Mouse (Mus musculus) frontal cortex, postnatal 36 days (tissue): ENCODE results near the gene Gal3st2c.
"Not testable (repeated sequence)": the region's sequence is repeated elsewhere in the genome, so short reads cannot be mapped to it uniquely, and the experiment has no call there.

Experiments
- DNase-seq, 2 experiments: peaks; one replicate each; pipeline ENCODE4 v3.0.0; 2022; ENCODE audit warnings: low spot score in 2 of 2

Gene Gal3st2c

GRCm38 (mm10) chr1:93990209-93990608, at the start of gene Gal3st2c:
Gene Gal3st2c, plus strand, starts transcription at chr1:93990509.
- not testable (repeated sequence) for DNase-seq

DNA sequence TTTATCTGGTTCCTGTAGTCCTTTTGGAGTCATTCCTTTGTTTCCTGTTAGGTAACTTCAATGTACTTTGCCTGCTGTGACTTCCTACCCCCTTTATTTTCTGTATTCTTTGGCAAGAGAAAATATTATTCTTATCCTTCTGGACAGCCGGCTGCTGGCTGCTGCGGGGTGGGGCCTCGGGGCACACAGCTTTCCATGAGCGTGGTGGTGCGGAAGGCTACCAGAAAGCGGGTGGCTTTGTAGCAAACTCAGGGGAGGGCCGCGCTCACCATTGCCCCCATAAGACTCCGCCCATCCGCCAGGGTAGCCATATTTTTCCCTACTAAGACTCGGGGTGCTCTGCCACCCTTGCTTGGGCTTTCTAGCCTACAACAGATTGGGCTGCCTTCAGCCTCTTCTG, 41.2 kb upstream of the Gal3st2c start:
- DNase-seq = not testable (repeated sequence)

DNA sequence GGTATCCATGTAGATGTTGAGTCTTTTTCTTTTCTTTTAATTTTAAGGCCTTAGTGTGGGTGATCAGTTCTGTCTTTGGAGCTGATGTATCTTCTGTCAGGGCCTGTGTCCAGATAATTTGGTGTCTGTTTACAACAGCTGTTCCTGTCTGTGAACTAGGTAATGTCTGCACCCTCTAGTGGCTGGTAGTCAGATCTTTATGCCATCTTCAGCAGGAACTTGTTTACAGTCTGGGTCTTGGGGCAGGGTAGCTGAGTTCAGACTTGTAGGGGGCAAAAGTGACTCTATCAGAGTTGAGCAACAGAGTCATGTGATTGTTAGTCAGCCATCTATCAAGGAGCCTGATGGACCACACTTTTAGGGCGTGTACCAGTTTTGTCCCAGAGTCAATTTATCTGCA, 23.8 kb upstream of the Gal3st2c start:
- not testable (repeated sequence) for DNase-seq

DNA sequence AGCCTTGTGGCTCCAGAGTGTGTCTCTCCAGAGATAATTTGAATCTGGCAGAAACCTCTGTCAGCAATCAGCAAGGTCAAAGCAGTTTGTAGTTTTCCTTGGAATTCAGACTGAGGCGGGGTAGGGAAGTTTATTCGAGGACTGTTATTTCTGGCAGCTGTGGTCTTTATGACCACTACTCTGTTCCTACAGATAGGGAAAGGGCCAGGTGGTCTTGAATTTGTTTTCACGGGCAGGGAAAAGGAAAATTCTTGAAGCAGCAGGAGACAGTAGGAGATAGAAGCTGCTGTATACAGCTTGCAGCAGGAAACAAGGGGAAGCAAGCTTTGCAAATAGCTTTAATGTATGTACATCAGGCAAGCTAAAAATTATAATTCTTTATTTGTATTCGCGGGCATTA, 19.9 kb upstream of the Gal3st2c start:
- DNase-seq = not testable (repeated sequence)

DNA sequence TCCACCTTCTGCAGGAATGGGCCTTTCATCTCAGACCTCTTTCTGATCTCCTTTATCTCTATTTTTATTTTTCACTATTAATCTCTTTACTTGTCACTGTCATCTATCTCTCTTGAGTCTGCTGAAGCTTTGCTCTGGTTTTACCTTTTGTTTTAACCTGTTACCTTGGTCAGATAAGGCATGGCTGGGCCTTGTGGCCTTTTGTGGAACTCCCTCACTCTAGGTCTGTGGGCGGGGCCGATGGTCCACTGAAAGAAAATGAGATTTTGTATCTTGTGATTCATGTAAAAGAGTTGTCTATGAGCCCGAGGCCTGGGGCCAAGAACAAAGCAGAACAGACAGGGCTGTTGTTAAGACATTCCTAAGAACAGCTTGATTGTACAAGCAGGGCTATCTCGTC, 19.5 kb upstream of the Gal3st2c start:
- not testable (repeated sequence) for DNase-seq

DNA sequence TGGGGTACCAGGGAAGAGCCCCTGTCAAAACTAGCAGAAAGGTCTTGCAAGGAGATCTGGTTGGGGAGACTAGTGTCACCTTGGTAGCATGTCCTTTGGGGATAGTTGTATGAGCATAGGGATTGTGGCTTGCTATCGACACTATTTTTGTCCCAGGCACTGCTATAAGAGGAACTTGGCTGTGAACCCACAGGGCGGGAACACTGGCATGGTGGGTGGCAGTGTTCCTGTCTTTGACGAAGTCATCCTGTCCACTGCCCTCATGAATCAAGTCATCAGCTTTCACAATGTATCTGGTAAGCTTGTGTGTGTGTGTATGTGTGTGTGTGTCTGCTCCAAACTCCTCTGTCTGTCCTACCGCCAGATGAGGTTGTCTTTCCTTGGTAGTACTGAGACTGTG, 14.5 kb upstream of the Gal3st2c start:
- not testable (repeated sequence) for DNase-seq

GRCm38 (mm10) chr1:93978287-93978686, 12.0 kb upstream of the Gal3st2c start:
- DNase-seq = not testable (repeated sequence)

DNA sequence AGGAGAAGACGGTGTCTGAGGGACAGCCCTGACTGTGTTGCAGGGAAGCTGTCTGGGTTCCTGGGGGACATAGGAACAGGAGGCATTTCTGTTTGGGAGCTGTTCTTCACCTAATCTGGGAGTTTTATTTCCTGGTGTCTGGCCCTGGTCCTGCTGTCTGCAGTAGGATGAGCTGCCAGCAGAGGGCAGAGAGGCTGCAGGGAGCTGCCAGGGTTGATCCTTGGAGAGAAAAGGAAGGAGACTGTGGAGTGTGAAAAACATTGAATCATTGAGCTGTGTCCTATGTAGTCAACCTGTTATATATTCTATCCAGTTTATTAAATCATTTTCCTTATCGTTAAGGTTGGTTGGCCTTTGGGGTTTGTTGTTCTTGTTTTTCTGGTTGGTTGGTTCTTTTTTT, 9.4 kb upstream of the Gal3st2c start:
- DNase-seq = not testable (repeated sequence)

DNA sequence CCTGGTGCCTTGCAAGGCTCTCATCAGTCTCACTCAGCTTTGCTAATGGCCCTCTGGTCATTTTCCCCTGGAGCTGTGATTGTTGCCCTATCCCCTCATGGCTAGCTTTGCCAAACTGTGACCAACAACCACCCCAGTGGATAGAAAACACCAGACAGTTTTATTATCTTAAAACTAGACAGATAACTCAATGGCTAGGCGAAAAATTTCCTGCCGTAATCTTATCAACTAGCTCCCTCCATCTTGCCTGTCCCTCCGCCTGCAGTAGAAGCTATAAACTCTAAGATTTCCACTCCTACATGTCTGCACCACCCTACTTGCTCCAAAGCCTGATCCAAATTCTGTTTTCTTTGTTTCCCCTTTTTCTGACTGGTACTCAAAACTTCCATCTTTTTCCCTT, 4.1 kb upstream of the Gal3st2c start:
- DNase-seq = no peak

DNA sequence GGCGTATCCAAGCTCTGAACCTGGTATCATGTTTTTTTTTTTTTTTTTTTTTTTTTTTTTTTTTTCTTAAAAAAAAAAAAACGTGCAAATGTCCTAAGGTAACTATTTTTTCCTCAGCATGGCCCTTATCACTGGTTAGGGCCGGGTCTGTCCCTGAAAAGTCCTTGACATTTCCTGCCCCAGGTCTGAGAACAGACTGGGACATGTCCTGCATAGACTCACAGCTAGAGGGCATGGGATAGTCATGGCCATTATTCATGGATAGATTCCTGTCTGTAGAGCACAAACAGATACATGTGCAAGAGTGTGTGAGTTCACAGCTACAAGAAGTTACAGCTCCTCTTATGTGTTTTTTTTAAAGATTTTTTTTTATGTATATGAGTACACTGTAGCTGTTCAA, 1.5 kb upstream of the Gal3st2c start:
- no peak for DNase-seq

GRCm38 (mm10) chr1:93991068-93991467, 759 bp downstream of the Gal3st2c start:
- DNase-seq = not testable (repeated sequence)

- DNase-seq = not testable (repeated sequence)
Measured at GRCm38 (mm10) chr1:93991491-93991890, 1.2 kb downstream of the Gal3st2c start.

GRCm38 (mm10) chr1:94001023-94001422, 10.7 kb downstream of the Gal3st2c start:
- no peak for DNase-seq

DNA sequence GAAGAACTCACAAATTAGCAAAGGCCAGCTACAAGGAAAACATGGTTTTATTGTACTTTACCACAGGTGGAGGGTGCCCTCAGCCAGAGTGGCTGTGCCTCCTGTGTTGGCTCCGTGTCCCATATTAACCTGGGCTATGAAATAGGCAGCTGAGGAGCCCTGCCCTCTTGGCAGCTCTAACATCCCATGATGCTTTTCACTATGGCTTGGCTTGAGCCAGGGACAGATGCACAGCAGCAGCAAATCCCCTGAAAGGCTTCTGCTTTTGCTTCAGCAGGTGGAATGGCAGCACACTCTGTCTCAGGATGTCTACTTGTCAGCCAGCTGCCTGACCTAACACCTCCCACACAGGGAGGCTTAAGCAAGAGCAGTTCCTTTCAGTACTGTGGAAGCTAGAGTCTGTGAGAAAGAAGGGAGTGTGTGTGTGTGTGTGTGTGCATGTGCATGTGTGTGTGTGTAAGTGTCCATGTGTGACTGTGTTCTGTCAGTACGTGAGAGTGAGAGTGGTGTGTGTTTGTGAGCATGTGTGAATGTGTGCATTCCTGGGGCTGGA, 15.7 kb downstream of the Gal3st2c start:
- peak; percentile 36 to 46 for DNase-seq

DNA sequence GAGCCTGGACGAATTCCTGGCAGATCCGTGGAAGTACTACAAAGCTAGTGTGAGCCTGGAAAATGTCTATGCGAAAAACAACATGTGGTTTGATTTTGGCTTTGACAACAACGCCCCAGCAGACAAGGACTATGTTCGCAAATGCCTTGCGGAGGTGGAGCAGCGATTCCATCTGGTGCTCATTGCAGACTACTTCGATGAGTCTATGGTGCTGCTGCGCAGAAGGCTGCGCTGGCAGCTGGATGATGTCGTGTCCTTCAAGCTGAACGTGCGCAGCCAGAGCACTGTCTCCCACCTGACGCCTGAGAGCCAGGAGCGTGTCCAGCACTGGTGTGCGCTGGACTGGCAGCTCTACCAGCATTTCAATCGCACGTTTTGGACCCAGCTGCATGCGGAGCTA, 18.5 kb downstream of the Gal3st2c start:
- DNase-seq = peak; percentile 73 to 93

DNA sequence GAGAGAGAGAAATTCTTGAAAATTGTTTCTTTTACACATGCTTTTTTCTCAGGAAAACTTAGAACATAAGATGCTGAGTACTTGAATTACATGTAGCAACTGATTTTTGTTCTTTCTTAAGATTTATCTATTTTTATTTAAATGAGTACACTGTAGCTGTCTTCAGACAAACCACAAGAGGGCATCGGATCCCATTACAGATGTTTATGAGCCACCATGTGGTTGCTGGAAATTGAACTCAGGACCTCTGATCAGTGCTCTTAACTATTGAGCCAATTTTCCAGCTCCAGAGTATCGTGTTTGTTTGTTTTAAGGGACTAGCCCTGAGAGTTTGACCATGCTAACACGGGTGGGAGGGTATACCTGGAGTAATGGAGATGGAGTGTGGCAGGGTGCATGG, 21.3 kb downstream of the Gal3st2c start:
- no peak for DNase-seq

DNA sequence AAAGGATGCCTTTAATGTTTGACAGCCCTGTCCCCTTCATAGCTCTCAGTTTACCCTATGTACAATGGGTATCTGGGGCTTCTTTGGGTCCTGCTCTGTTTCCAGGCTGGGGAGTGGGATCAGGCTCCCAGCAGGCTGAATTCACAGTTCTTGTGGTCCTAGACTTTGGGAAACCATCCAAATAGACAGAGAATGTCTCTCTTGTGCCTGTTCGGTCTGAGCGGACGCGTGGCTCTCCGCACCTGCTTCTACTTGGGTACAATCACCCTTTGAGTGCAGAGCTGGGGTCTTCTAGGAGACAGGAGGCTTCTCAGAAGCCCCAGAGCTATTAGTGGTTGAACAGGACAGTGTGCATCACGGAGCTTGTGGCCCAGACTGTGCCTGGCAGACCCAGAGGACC, 29.8 kb downstream of the Gal3st2c start, which contains the start of gene Neu4:
Gene Neu4 (plus strand): TSS at position 301 of the 400 bp plus-strand sequence.
- no peak for DNase-seq

- no peak for DNase-seq
Measured at GRCm38 (mm10) chr1:94027506-94028108, 37.3 kb downstream of the Gal3st2c start.

- DNase-seq = no peak
Measured at GRCm38 (mm10) chr1:94028741-94029140, 38.4 kb downstream of the Gal3st2c start.

DNA sequence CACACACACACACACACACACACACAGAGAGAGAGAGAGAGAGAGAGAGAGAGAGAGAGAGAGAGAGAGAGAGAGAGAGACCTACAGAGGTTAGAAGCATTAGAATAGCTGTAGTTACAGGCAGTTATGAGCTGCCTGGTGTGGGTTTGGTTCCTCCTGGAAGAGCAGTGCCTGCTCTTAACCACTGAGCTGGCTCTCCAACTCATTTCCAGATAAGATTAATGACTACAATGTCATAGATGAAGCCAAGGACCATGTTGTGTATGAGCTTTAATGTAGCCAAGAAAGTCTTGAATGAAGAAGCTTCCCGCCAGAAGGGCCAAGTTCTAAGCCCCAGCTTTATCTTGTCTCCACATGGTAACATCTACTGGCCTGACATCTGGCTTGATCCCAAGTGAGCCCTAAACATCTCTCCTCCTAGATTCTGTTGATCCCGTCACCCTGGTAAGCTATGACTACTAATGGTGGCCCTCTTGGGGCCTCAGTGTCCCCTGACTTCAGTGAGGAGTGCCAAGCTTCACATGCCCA, 42.8 kb downstream of the Gal3st2c start:
- no peak for DNase-seq

- peak; percentile 79 to 89 for DNase-seq
Measured at GRCm38 (mm10) chr1:94034984-94035743, 44.9 kb downstream of the Gal3st2c start.

DNA sequence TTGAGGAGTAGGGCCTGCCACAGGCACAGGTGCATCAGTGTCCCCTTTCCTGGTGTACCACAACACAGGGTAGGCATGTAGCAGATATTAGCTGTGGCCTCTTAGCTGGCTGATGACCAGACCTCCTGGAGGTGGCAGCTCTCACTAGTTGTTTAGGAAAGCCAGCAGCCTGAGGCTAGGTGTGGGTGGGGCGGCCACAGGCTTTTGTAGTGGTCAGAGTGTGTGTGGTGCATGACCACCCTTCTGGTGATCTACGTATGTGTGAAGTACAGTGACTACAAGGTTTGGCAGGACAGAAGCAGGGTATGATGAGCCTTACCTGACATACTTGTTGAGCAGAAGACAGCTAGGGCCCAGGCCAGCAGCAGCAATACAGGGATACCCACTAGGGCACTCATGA, 50.1 kb downstream of the Gal3st2c start:
- DNase-seq = no peak

GRCm38 (mm10) chr1:94045559-94045958, 55.2 kb downstream of the Gal3st2c start:
- no peak for DNase-seq
